Mouse (Mus musculus) layer of hippocampus, postnatal 25 days (tissue): ENCODE data around the gene Vcam1. TPM values are rescaled to one million over a fixed set of nuclear protein-coding genes. Genes with fewer than 3 reads are reported as not detected.

Source experiments
- DNase-seq, 2 experiments: peaks; one replicate each; pipeline ENCODE4 v3.0.0; 2022; ENCODE audit warnings: mixed read lengths in 2 of 2, low spot score in 1 of 2; ENCODE audit errors: extremely low spot score in 1 of 2
- total RNA-seq, 2 experiments: library from RNA; stranded (reverse); gene quantifications; 2 replicates each; pipeline ENCODE4 v1.2.3; 2021

Gene Vcam1
- total RNA-seq, 2 experiments from 2014 or later, result 21.8 to 26.7 TPM

GRCm38 (mm10) chr3:116094288-116094687, 35.2 kb downstream of the Vcam1 start:
- no peak for DNase-seq

GRCm38 (mm10) chr3:116092547-116092946, 36.9 kb downstream of the Vcam1 start:
- no peak for DNase-seq

- DNase-seq, result no peak
Measured at GRCm38 (mm10) chr3:116091706-116092105, 37.8 kb downstream of the Vcam1 start.

- DNase-seq, result no peak
Measured at GRCm38 (mm10) chr3:116085962-116086361, 43.5 kb downstream of the Vcam1 start.

GRCm38 (mm10) chr3:116080939-116081676, 48.4 kb downstream of the Vcam1 start:
- DNase-seq, result no peak

- no peak for DNase-seq
Measured at GRCm38 (mm10) chr3:116080166-116080788, 49.2 kb downstream of the Vcam1 start.

- no peak for DNase-seq
Measured at GRCm38 (mm10) chr3:116078490-116078889, 51.0 kb downstream of the Vcam1 start.

- DNase-seq, result no peak
Measured at GRCm38 (mm10) chr3:116076739-116077138, 52.7 kb downstream of the Vcam1 start.

GRCm38 (mm10) chr3:116072584-116072983, 56.9 kb downstream of the Vcam1 start:
- no peak for DNase-seq

GRCm38 (mm10) chr3:116062141-116062540, 67.3 kb downstream of the Vcam1 start:
- no peak for DNase-seq

- DNase-seq, result no peak
Measured at GRCm38 (mm10) chr3:116060320-116060719, 69.2 kb downstream of the Vcam1 start.

Other genes starting within 250 kb of the Vcam1 start
- 10 to 100 TPM; 13.3 to 14.3 TPM for gene Dph5, start 241.9 kb downstream of the Vcam1 start, total RNA-seq
- gene Slc30a7, start 122.3 kb downstream of the Vcam1 start, total RNA-seq, result 10 to 100 TPM; 21.1 to 24.9 TPM
- gene Extl2, start 122.2 kb downstream of the Vcam1 start, total RNA-seq, result 10 to 100 TPM; 68.3 to 74.8 TPM
- gene Gpr88, start 123.8 kb upstream of the Vcam1 start, total RNA-seq, result 1 to 10 TPM; 1.7 to 3.6 TPM